Mouse (Mus musculus) embryo, embryonic 10 days (tissue): ENCODE results near the gene Neu1.
A peak's percentile ranks its signal among the peaks of the same experiment; 100 is the strongest.
"Not testable (repeated sequence)": the region's sequence is repeated elsewhere in the genome, so short reads cannot be mapped to it uniquely, and the experiment has no call there.

Source experiments
- DNase-seq: peaks from one replicate; pipeline ENCODE4 v3.0.0-alpha.2; 2015; ENCODE audit warnings: low spot score

Neu1 gene

GRCm38 (mm10) chr17:34931061-34931734 lies at the start of gene Neu1:
Gene Neu1 (plus strand): TSS chr17:34931253.
- DNase-seq = peak; percentile 99

- no peak for DNase-seq
Observed at GRCm38 (mm10) chr17:34881683-34882310, 49.3 kb upstream of the Neu1 start, which contains the start of gene Gm20547. Gene Gm20547 (minus strand): TSS chr17:34882042.

GRCm38 (mm10) chr17:34883332-34883731 lies 47.7 kb upstream of the Neu1 start:
- no peak for DNase-seq

- DNase-seq = no peak
Observed at GRCm38 (mm10) chr17:34884704-34885103, 46.3 kb upstream of the Neu1 start.

- no peak for DNase-seq
Observed at GRCm38 (mm10) chr17:34885615-34886014, 45.4 kb upstream of the Neu1 start.

- no peak for DNase-seq
Observed at GRCm38 (mm10) chr17:34887942-34888341, 43.1 kb upstream of the Neu1 start.

- DNase-seq = no peak
Observed at GRCm38 (mm10) chr17:34890074-34890743, 40.8 kb upstream of the Neu1 start.

- no peak for DNase-seq
Observed at GRCm38 (mm10) chr17:34891377-34891776, 39.7 kb upstream of the Neu1 start.

GRCm38 (mm10) chr17:34893072-34893824 lies 37.8 kb upstream of the Neu1 start:
- no peak for DNase-seq

GRCm38 (mm10) chr17:34894074-34894597 lies 36.9 kb upstream of the Neu1 start:
- peak; percentile 94 for DNase-seq

GRCm38 (mm10) chr17:34894801-34895530 lies 36.1 kb upstream of the Neu1 start:
- DNase-seq = peak; percentile 59

GRCm38 (mm10) chr17:34895724-34896123 lies 35.3 kb upstream of the Neu1 start:
- DNase-seq = no peak

- no peak for DNase-seq
Observed at GRCm38 (mm10) chr17:34896366-34896765, 34.7 kb upstream of the Neu1 start.

- DNase-seq = peak; percentile 40
Observed at GRCm38 (mm10) chr17:34897373-34898159, 33.5 kb upstream of the Neu1 start.

GRCm38 (mm10) chr17:34898160-34898586 lies 32.9 kb upstream of the Neu1 start, which contains the start of the genes C2 and Ehmt2:
Gene C2 (minus strand): TSS chr17:34898265.
Gene Ehmt2 (plus strand): TSS chr17:34898469.
- DNase-seq = peak; percentile 82

- peak; percentile 19 for DNase-seq
Observed at GRCm38 (mm10) chr17:34898706-34899052, 32.4 kb upstream of the Neu1 start.

- DNase-seq = peak; percentile 37
Observed at GRCm38 (mm10) chr17:34899053-34899889, 31.8 kb upstream of the Neu1 start.

GRCm38 (mm10) chr17:34899890-34900243 lies 31.2 kb upstream of the Neu1 start:
- peak; percentile 32 for DNase-seq

GRCm38 (mm10) chr17:34900826-34901225 lies 30.2 kb upstream of the Neu1 start:
- DNase-seq = not testable (repeated sequence)

GRCm38 (mm10) chr17:34901948-34902347 lies 29.1 kb upstream of the Neu1 start:
- not testable (repeated sequence) for DNase-seq
